In the genomic region with DNA sequence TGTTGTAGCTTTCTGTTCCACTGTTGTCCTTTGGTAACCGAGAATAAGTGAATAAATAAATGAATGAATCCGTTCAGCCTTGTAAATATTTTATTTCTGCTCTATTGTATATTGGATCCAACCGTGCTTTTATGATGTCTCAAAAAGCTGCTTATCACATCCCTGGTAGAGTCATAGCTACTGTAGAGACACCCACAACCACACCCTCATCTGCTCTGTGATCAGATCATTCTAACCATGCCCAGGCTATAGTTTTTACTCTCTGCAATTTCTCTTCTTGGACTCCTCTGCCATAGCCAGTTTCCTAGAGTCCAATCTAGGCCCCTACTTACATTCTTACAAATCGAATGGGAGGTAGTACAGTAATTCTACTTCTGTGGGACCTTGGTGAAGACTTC, we compare ENCODE assay signal across 10 mouse cellular contexts. TPM values are rescaled to one million over a fixed set of nuclear protein-coding genes. Genes with fewer than 3 reads are reported as not detected.
DNase-seq lines count a peak whose midpoint lies in the region; ATAC-seq and TF ChIP-seq lines count a peak whose summit lies in the region.
"Had no signal": no experiment of that assay in that cellular context is flagged by ENCODE, and none has a peak within 500 bp of the region (broad histone marks: within the 10 kb centered on the region; RNA-seq: fewer than 3 reads in every experiment).

No protein-coding gene starts in this region.

- intact Hi-C loops in heart, adult 2 months (cut with DNase I), result no loop called here

- no peaks in the 10 kb centered on the region for H3K36me3 ChIP-seq in heart, postnatal 0 days (replicated peaks; ENCODE audit: control insufficient read depth, insufficient read depth, low read length)
- H3K36me3 ChIP-seq in heart, adult 2 months (ENCODE audit: control insufficient read depth, insufficient read depth, low read length), result no peaks in the 10 kb centered on the region
- H3K36me3 ChIP-seq in embryonic facial prominence, embryonic 14.5 days (ENCODE audit: control insufficient read depth, insufficient read depth, low read length), result no peaks in the 10 kb centered on the region
- no peaks in the 10 kb centered on the region; the same call in 1 of the 2 replicates for H3K36me3 ChIP-seq in liver, postnatal 0 days (replicated peaks; ENCODE audit: insufficient read depth, low read length)

- H3K9ac ChIP-seq in heart, postnatal 0 days (replicated peaks; ENCODE audit: low read depth, low read length), result no peak overlapping the region
- no peak overlapping the region for H3K9ac ChIP-seq in heart, adult 2 months (ENCODE audit: low read depth, low read length)
- no peak overlapping the region for H3K9ac ChIP-seq in embryonic facial prominence, embryonic 14.5 days (ENCODE audit: low read depth, low read length)
- no peak overlapping the region for H3K9ac ChIP-seq in liver, postnatal 0 days (replicated peaks)

- peaks cover 7% of the 10 kb centered on the region; the same call in 1 of the 2 replicates for H3K4me1 ChIP-seq in heart, postnatal 0 days (ENCODE audit: control insufficient read depth, insufficient read depth)
- no peaks in the 10 kb centered on the region for H3K4me1 ChIP-seq in heart, adult 2 months (ENCODE audit: control insufficient read depth, insufficient read depth, low read length)
- peaks cover 45% of the 10 kb centered on the region for H3K4me1 ChIP-seq in embryonic facial prominence, embryonic 14.5 days (ENCODE audit: control insufficient read depth, insufficient read depth, low read length)
- H3K4me1 ChIP-seq in liver, postnatal 0 days (ENCODE audit: insufficient read depth), result peaks cover 40% of the 10 kb centered on the region
- H3K4me1 ChIP-seq in cerebellum, adult 2 months (ENCODE audit: control insufficient read depth, insufficient read depth, low read length), result no peaks in the 10 kb centered on the region

- no peaks in the 10 kb centered on the region for H3K9me3 ChIP-seq in heart, postnatal 0 days (replicated peaks; ENCODE audit: control insufficient read depth, low read length)
- no peaks in the 10 kb centered on the region for H3K9me3 ChIP-seq in embryonic facial prominence, embryonic 14.5 days (ENCODE audit: control insufficient read depth, low read length)
- no peaks in the 10 kb centered on the region; the same call in 1 of the 2 replicates for H3K9me3 ChIP-seq in liver, postnatal 0 days (ENCODE audit: low read length)

- no peaks in the 10 kb centered on the region for H3K27me3 ChIP-seq in heart, postnatal 0 days (ENCODE audit: control insufficient read depth, insufficient read depth, low read length)
- no peaks in the 10 kb centered on the region for H3K27me3 ChIP-seq in heart, adult 2 months (ENCODE audit: control insufficient read depth, insufficient read depth, low read length)
- H3K27me3 ChIP-seq in embryonic facial prominence, embryonic 14.5 days (replicated peaks; ENCODE audit: control insufficient read depth, insufficient read depth, low read length), result no peaks in the 10 kb centered on the region
- no peaks in the 10 kb centered on the region for H3K27me3 ChIP-seq in liver, postnatal 0 days (ENCODE audit: insufficient read depth, low read length)
- H3K27me3 ChIP-seq in cerebellum, adult 2 months (ENCODE audit: control insufficient read depth, insufficient read depth, low read length), result no peaks in the 10 kb centered on the region

- H3K4me3 ChIP-seq in heart, postnatal 0 days (ENCODE audit: low read depth, low read length), result no peak overlapping the region
- no peak overlapping the region for H3K4me3 ChIP-seq in heart, adult 2 months
- H3K4me3 ChIP-seq in embryonic facial prominence, embryonic 14.5 days (ENCODE audit: low read depth, low read length), result no peak overlapping the region
- no peak overlapping the region for H3K4me3 ChIP-seq in liver, postnatal 0 days (ENCODE audit: low read depth, low read length)
- H3K4me3 ChIP-seq in cerebellum, adult 2 months (replicated peaks; ENCODE audit: insufficient read depth, low read depth, low read length), result no peak overlapping the region

- no peak for TF ChIP-seq POLR2A in heart, adult 2 months (IDR thresholded peaks at IDR 0.05; ENCODE audit: insufficient read depth, low read depth, low read length)
- no peak for TF ChIP-seq POLR2A in cerebellum, adult 2 months (IDR thresholded peaks at IDR 0.05; ENCODE audit: borderline replicate concordance, insufficient read depth, low read length)

- TF ChIP-seq CTCF in heart, postnatal 0 days (IDR thresholded peaks at IDR 0.05; ENCODE audit: low read depth), result no peak
- TF ChIP-seq CTCF in heart, adult 2 months (IDR thresholded peaks at IDR 0.05), result no peak
- no peak for TF ChIP-seq CTCF in liver, postnatal 0 days (IDR thresholded peaks at IDR 0.05; ENCODE audit: low read depth)
- TF ChIP-seq CTCF in cerebellum, adult 2 months (IDR thresholded peaks at IDR 0.05; ENCODE audit: borderline replicate concordance, insufficient read depth, low read depth, low read length), result no peak

- TF ChIP-seq EP300 in heart, postnatal 0 days (IDR thresholded peaks at IDR 0.05; ENCODE audit: low read depth), result no peak
- no peak for TF ChIP-seq EP300 in heart, adult 2 months (IDR thresholded peaks at IDR 0.05; ENCODE audit: insufficient read depth, low read depth, low read length)
- peak; percentile 18; the same call in 1 of the 2 replicates for TF ChIP-seq EP300 in liver, postnatal 0 days (IDR thresholded peaks at IDR 0.05; ENCODE audit: low read depth)

- no peak for ATAC-seq in heart, postnatal 0 days (ENCODE audit: insufficient read depth, low read depth)
- no peak for ATAC-seq in embryonic facial prominence, embryonic 14.5 days (ENCODE audit: low read depth)
- peak; percentile 75 for ATAC-seq in liver, postnatal 0 days
- ATAC-seq in cerebellum, adult (ENCODE audit: insufficient number of reproducible peaks, low FRiP score, low TSS enrichment), result no peak
- ATAC-seq: inflammation-experienced regulatory T-cells, adult 6 months had no signal

- no peaks in the 10 kb centered on the region for H3K79me2 ChIP-seq in heart, adult 2 months (replicated peaks; ENCODE audit: control insufficient read depth, insufficient read depth, low read length)

- peak overlapping the region; percentile 37; the same call in 1 of the 2 replicates for H3K27ac ChIP-seq in heart, postnatal 0 days (ENCODE audit: low read depth)
- H3K27ac ChIP-seq in heart, adult 2 months, result no peak overlapping the region
- peak overlapping the region; percentile 66 for H3K27ac ChIP-seq in embryonic facial prominence, embryonic 14.5 days (replicated peaks; ENCODE audit: low read depth, low read length)
- peak overlapping the region; percentile 24; the same call in 1 of the 2 replicates for H3K27ac ChIP-seq in liver, postnatal 0 days (ENCODE audit: low read depth)
- H3K27ac ChIP-seq in cerebellum, adult 2 months (ENCODE audit: insufficient read depth, low read length), result no peak overlapping the region

- 0 out of 2 replicates have a peak overlapping the region, but pooled peaks have one; percentile 5 for H3K4me2 ChIP-seq in heart, postnatal 0 days (ENCODE audit: low read depth, low read length)
- H3K4me2 ChIP-seq in embryonic facial prominence, embryonic 14.5 days (ENCODE audit: low read depth, low read length), result no peak overlapping the region
- H3K4me2 ChIP-seq in liver, postnatal 0 days (ENCODE audit: low read depth, low read length), result peak overlapping the region; percentile 47

- no peak for DNase-seq in heart, postnatal 0 days (ENCODE audit: low spot score)
- no peak for DNase-seq in heart, adult 2 months
- peak; percentile 47 for DNase-seq in c-Kit-negative CD71-positive TER-119-positive erythroid progenitor cells, embryonic 14.5 days (ENCODE audit: low read depth, low spot score)
- no peak for DNase-seq in embryonic facial prominence, embryonic 14.5 days (ENCODE audit: low spot score)
- no peak for DNase-seq in liver, postnatal 0 days
- no peak for DNase-seq in cerebellum, adult 2 months
- DNase-seq: lung, adult 2 months; right cerebral cortex, postnatal 14 days had no signal

- 75% methylated on average over 4 of the region's 4 CpGs for WGBS in heart, postnatal 0 days
- WGBS in heart, adult 2 months, result 86% methylated on average over 4 of the region's 4 CpGs
- 71% methylated on average over 4 of the region's 4 CpGs for WGBS in embryonic facial prominence, embryonic 14.5 days
- WGBS in liver, postnatal 0 days (ENCODE audit: insufficient replicate concordance), result 38% methylated on average over 4 of the region's 4 CpGs
- 67% methylated on average over 4 of the region's 4 CpGs for WGBS in cerebellum, adult 2 months

RNA-seq across cellular contexts. Expression of a gene that starts 12.7 kb away (rescaled TPM):
- total RNA-seq in heart, postnatal 0 days (2014; rRNA removed; ENCODE audit: low replicate concordance), result 248 and 309 TPM in 2 replicates
- polyA plus RNA-seq in heart, postnatal 0 days (2015; fragmentation: Nextera tagmentation; extraction: Ambion mirVana), result 129 and 140 TPM in 2 replicates
- 1 to 10 TPM in 1 of 2 experiments, under 1 TPM in 1; 0.91 to 1.3 TPM for total RNA-seq in heart, adult 2 months (2021)
- polyA plus RNA-seq in heart, adult 2 months (2012; rRNA removed), result 2.3 and 4.4 TPM in 2 replicates
- polyA plus RNA-seq in embryonic facial prominence, embryonic 14.5 days (2014; fragmentation: Nextera tagmentation; extraction: Ambion mirVana), result 32.5 and 48.4 TPM in 2 replicates
- 17.5 and 19.5 TPM in 2 replicates for polyA plus RNA-seq in liver, postnatal 0 days (2015; fragmentation: Nextera tagmentation; extraction: Ambion mirVana)
- polyA plus RNA-seq in cerebellum, adult 2 months (2012; rRNA removed), result 11.0 and 13.1 TPM in 2 replicates

Comparison
In these comparisons a context has a peak if more than half of its experiments do, and no peak if none do; other contexts are left out.
1. H3K27ac ChIP-seq: peak in heart, postnatal 0 days (single experiment), embryonic facial prominence, embryonic 14.5 days (single experiment) and liver, postnatal 0 days (single experiment); none in heart, adult 2 months (single experiment) and cerebellum, adult 2 months (single experiment).